Mouse (Mus musculus) liver, postnatal 0 days (tissue): Measurements from ENCODE around the gene Ncoa7. TPM values are rescaled to one million over a fixed set of nuclear protein-coding genes. Genes with fewer than 3 reads are reported as not detected.
A peak's percentile ranks its signal among the peaks of the same experiment; 100 is the strongest.
"Not testable (repeated sequence)": the region's sequence is repeated elsewhere in the genome, so short reads cannot be mapped to it uniquely, and the experiment has no call there.

Source experiments
- ATAC-seq: fragments of 200-750 bp; cut with Nextera tagmentation; 2 replicates; pipeline ENCODE4 v1.8.0; 2017; ENCODE audit warnings: mild to moderate bottlenecking, moderate library complexity
- DNase-seq: peaks from one replicate; pipeline ENCODE4 v3.0.0-alpha.2; 2016
- H3K27ac ChIP-seq: fragments of 300-500 bp; sonication (generic); 2 replicates; pipeline ENCODE4 v1.5.1; 2014; ENCODE audit warnings: antibody characterized with exemption, moderate library complexity, mild to moderate bottlenecking, low read depth
- H3K27me3 ChIP-seq: fragments of 300-500 bp; sonication (generic); 2 replicates; pipeline ENCODE4 v1.6.1; 2014; ENCODE audit warnings: low read length, control low read depth, mixed read lengths; ENCODE audit not compliant: insufficient read depth
- H3K36me3 ChIP-seq: fragments of 300-500 bp; sonication (generic); replicated peaks from 2 replicates; pipeline ENCODE4 v1.6.1; 2014; ENCODE audit warnings: mild to moderate bottlenecking, control low read depth, low read length, moderate library complexity, mixed read lengths; ENCODE audit not compliant: insufficient read depth
- H3K4me1 ChIP-seq: fragments of 300-500 bp; sonication (generic); 2 replicates; pipeline ENCODE4 v1.6.1; 2014; ENCODE audit warnings: antibody characterized with exemption, mild to moderate bottlenecking, control low read depth; ENCODE audit not compliant: insufficient read depth
- H3K4me2 ChIP-seq: fragments of 300-500 bp; sonication (generic); 2 replicates; pipeline ENCODE4 v1.6.1; 2014; ENCODE audit warnings: low read depth, mild to moderate bottlenecking, low read length, moderate library complexity, mixed read lengths
- H3K4me3 ChIP-seq: fragments of 300-500 bp; sonication (generic); 2 replicates; pipeline ENCODE4 v1.5.1; 2014; ENCODE audit warnings: low read depth, low read length
- H3K9ac ChIP-seq: fragments of 300-500 bp; sonication (generic); replicated peaks from 2 replicates; pipeline ENCODE4 v1.6.1; 2014; ENCODE audit warnings: mild to moderate bottlenecking, moderate library complexity
- H3K9me3 ChIP-seq: fragments of 300-500 bp; sonication (generic); 2 replicates; pipeline ENCODE4 v1.6.1; 2016; ENCODE audit warnings: mild to moderate bottlenecking, control low read depth, low read length, mixed read lengths
- CTCF ChIP-seq: sonication (generic); IDR thresholded peaks from 2 replicates; pipeline ENCODE4 v1.5.1; 2016; ENCODE audit warnings: antibody characterized with exemption, low read depth
- EP300 ChIP-seq: IDR thresholded peaks from 2 replicates; pipeline ENCODE4 v1.6.1; 2016; ENCODE audit warnings: antibody characterized with exemption, low read depth, mild to moderate bottlenecking
- WGBS: fragments of 180-500 bp; shearing (Covaris S2); extraction: QIAGEN DNeasy Blood & Tissue Kit; methylation state at CpG from one replicate; pipeline ENCODE4 v1.1.7; 2014; ENCODE audit not compliant: insufficient replicate concordance; 5-methylcytosine and 5-hydroxymethylcytosine counted together
- polyA plus RNA-seq: library from polyadenylated mRNA; unstranded; fragments of >200 nt; fragmentation: Nextera tagmentation; extraction: Ambion mirVana; gene quantifications from 2 replicates; pipeline ENCODE4 v1.2.1, GENCODE M21; 2015

The Ncoa7 gene
- polyA plus RNA-seq, 1 experiment from 2014 or later: 6.4 TPM

- no peaks in the 10 kb centered on the region for H3K36me3 ChIP-seq
These were observed 170.4 kb downstream of the Ncoa7 start for GRCm38 (mm10) chr10:30632718-30633117.

GRCm38 (mm10) chr10:30629977-30630376 is 173.1 kb downstream of the Ncoa7 start:
- TF ChIP-seq CTCF: no peak
- Histone ChIP-seq H3K4me3 (no peak overlapping the region), H3K4me2 (no peak overlapping the region), H3K27me3 (no peaks in the 10 kb centered on the region), H3K9me3 (no peaks in the 10 kb centered on the region), H3K9ac (no peak overlapping the region), H3K36me3 (no peaks in the 10 kb centered on the region), H3K4me1 (no peaks in the 10 kb centered on the region), H3K27ac (no peak overlapping the region)
- ATAC-seq: no peak
- no peak for DNase-seq

More at GRCm38 (mm10) chr10:30632718-30633117, 170.4 kb downstream of the Ncoa7 start:
- TF ChIP-seq EP300: peak; percentile 70
- TF ChIP-seq CTCF: no peak
- DNase-seq (no peak), ATAC-seq (peak; percentile 36; the same call in 1 of the 2 replicates)
- WGBS: 100% methylated on average over 1 of the region's 1 CpGs
- no peaks in the 10 kb centered on the region for H3K27me3 ChIP-seq
- H3K4me1 ChIP-seq: no peaks in the 10 kb centered on the region
- no peak overlapping the region for H3K4me3 ChIP-seq
- no peaks in the 10 kb centered on the region for H3K9me3 ChIP-seq
- H3K9ac ChIP-seq: no peak overlapping the region
- H3K4me2 ChIP-seq: no peak overlapping the region
- no peak overlapping the region for H3K27ac ChIP-seq

- no peak for ATAC-seq
- Histone ChIP-seq H3K4me1 (no peaks in the 10 kb centered on the region), H3K4me3 (no peak within 1 kb of the TSS), H3K27ac (no peak within 1 kb of the TSS), H3K36me3 (no peaks in the 10 kb centered on the region), H3K4me2 (no peak within 1 kb of the TSS), H3K27me3 (no peaks in the 10 kb centered on the region), H3K9ac (no peak within 1 kb of the TSS), H3K9me3 (no peaks in the 10 kb centered on the region)
- DNase-seq: no peak
- no peak for TF ChIP-seq EP300
- TF ChIP-seq CTCF: no peak
- 77% methylated on average over 3 of the region's 3 CpGs for WGBS
These were observed 173.6 kb downstream of the Ncoa7 start, which contains the start of gene Hint3 for GRCm38 (mm10) chr10:30629513-30629912. TSS of gene Hint3 (minus strand) at chr10:30629632.

GRCm38 (mm10) chr10:30628444-30628843 is 174.7 kb downstream of the Ncoa7 start:
- not testable (repeated sequence) for ATAC-seq, H3K4me2 ChIP-seq, H3K4me3 ChIP-seq, H3K4me1 ChIP-seq, DNase-seq, H3K27ac ChIP-seq, H3K9ac ChIP-seq, H3K27me3 ChIP-seq, H3K9me3 ChIP-seq, H3K36me3 ChIP-seq
- 82% methylated on average over 11 of the region's 11 CpGs for WGBS

GRCm38 (mm10) chr10:30627548-30627947 is 175.6 kb downstream of the Ncoa7 start:
- Histone ChIP-seq H3K27me3 (no peaks in the 10 kb centered on the region), H3K4me2 (no peak overlapping the region), H3K27ac (no peak overlapping the region), H3K36me3 (no peaks in the 10 kb centered on the region), H3K4me1 (no peaks in the 10 kb centered on the region), H3K9ac (no peak overlapping the region), H3K4me3 (no peak overlapping the region), H3K9me3 (no peaks in the 10 kb centered on the region)
- ATAC-seq (no peak), DNase-seq (no peak)
- 7% methylated on average over 1 of the region's 1 CpGs for WGBS
- TF ChIP-seq CTCF: no peak
- TF ChIP-seq EP300: no peak

GRCm38 (mm10) chr10:30624161-30625019 is 178.7 kb downstream of the Ncoa7 start:
- ATAC-seq (no peak), DNase-seq (no peak)
- Histone ChIP-seq H3K4me3 (no peak overlapping the region), H3K9me3 (no peaks in the 10 kb centered on the region), H3K9ac (no peak overlapping the region), H3K4me2 (no peak overlapping the region), H3K27ac (no peak overlapping the region), H3K27me3 (no peaks in the 10 kb centered on the region), H3K36me3 (no peaks in the 10 kb centered on the region), H3K4me1 (peaks cover 3% of the 10 kb centered on the region; the same call in 1 of the 2 replicates)
- 70% methylated on average over 5 of the region's 5 CpGs for WGBS
- TF ChIP-seq CTCF: no peak

- TF ChIP-seq CTCF (peak; percentile 55), EP300 (no peak)
- H3K9ac ChIP-seq: no peak overlapping the region
- H3K4me3 ChIP-seq: no peak overlapping the region
- H3K4me2 ChIP-seq: no peak overlapping the region
- no peak for DNase-seq
- no peaks in the 10 kb centered on the region for H3K36me3 ChIP-seq
- H3K9me3 ChIP-seq: no peaks in the 10 kb centered on the region
- peaks cover 4% of the 10 kb centered on the region; the same call in 1 of the 2 replicates for H3K4me1 ChIP-seq
- H3K27ac ChIP-seq: no peak overlapping the region
- no peaks in the 10 kb centered on the region for H3K27me3 ChIP-seq
- ATAC-seq: no peak
These were observed 180.2 kb downstream of the Ncoa7 start for GRCm38 (mm10) chr10:30622928-30623327.
